Mouse (Mus musculus) forebrain, embryonic 10.5 days (tissue): ENCODE measurements around the gene Fbxl17. TPM values are rescaled to one million over a fixed set of nuclear protein-coding genes. Genes with fewer than 3 reads are reported as not detected.

Experiments used
- DNase-seq: peaks from one replicate; pipeline ENCODE4 v3.0.0-alpha.2; 2017; ENCODE audit warnings: low spot score; ENCODE audit errors: extremely low spot score
- H3K27ac ChIP-seq: fragments of 300-500 bp; sonication (generic); 2 replicates; pipeline ENCODE4 v1.5.1; 2016; ENCODE audit warnings: mild to moderate bottlenecking
- H3K27me3 ChIP-seq: fragments of 300-500 bp; sonication (generic); 2 replicates; pipeline ENCODE4 v1.6.1; 2016; ENCODE audit warnings: mild to moderate bottlenecking; ENCODE audit not compliant: poor library complexity, severe bottlenecking
- H3K36me3 ChIP-seq: fragments of 300-500 bp; sonication (generic); replicated peaks from 2 replicates; pipeline ENCODE4 v1.6.1; 2016; ENCODE audit warnings: mild to moderate bottlenecking, moderate library complexity
- H3K4me1 ChIP-seq: fragments of 300-500 bp; sonication (generic); 2 replicates; pipeline ENCODE4 v1.6.1; 2016
- H3K4me3 ChIP-seq: fragments of 300-500 bp; sonication (generic); 2 replicates; pipeline ENCODE4 v1.5.1; 2016; ENCODE audit warnings: mild to moderate bottlenecking, moderate library complexity
- H3K9me3 ChIP-seq: fragments of 300-500 bp; sonication (generic); 2 replicates; pipeline ENCODE4 v1.6.1; 2016; ENCODE audit warnings: mild to moderate bottlenecking, moderate library complexity
- WGBS: fragments of 180-500 bp; shearing (Covaris S2); methylation state at CpG from one replicate; pipeline ENCODE4 v1.1.7; 2016; 5-methylcytosine and 5-hydroxymethylcytosine counted together
- polyA plus RNA-seq: library from polyadenylated mRNA; unstranded; fragments of >200 nt; fragmentation: Nextera tagmentation; extraction: Ambion mirVana; gene quantifications from 2 replicates; pipeline ENCODE4 v1.2.1, GENCODE M21; 2016

The Fbxl17 gene
- polyA plus RNA-seq, 1 experiment from 2014 or later, result 2.7 TPM

DNA sequence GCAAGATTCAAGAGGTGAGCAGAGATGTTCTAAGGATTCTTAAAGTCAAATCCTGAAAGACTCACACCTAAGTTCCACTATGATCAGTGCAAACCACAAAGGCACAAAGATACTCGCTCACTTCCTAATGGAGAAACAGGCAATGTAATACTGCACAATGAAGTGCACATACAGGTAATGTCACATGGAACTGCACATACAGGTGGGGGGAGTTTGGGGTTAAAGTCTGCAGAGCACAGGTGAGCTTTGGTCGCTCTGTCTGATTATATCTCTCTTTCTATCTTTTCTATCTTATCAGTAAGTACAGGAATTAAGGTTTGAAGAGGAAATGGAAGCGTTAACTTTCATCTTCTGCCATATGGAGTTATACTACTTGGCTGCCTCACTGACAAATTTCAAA is 158.6 kb downstream of the Fbxl17 start:
- no peak overlapping the region for H3K4me3 ChIP-seq
- DNase-seq, result no peak
- no peaks in the 10 kb centered on the region; the same call in 1 of the 2 replicates for H3K36me3 ChIP-seq
- no peaks in the 10 kb centered on the region for H3K9me3 ChIP-seq
- 90% methylated on average over 3 of the region's 3 CpGs for WGBS
- H3K27ac ChIP-seq, result no peak overlapping the region
- H3K27me3 ChIP-seq, result no peaks in the 10 kb centered on the region
- H3K4me1 ChIP-seq, result no peaks in the 10 kb centered on the region

DNA sequence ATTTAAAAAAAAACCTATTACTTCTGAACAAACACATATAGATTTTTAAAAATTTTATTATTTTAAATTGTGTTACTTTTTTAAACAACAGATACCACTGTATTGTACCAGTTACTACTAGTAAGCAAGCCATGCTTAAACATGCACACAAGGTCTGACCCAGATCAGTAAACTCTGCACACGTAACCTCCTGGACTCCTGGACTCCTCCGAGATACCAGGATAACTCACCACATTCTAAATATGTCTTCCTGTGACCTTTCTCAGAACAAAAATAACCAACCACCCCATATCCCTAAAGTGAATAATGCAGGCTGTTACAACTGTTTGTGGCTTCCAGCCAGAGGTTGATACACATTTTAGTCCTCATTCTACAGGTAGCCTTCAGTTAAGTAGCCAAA is 170.9 kb downstream of the Fbxl17 start:
- no peaks in the 10 kb centered on the region for H3K36me3 ChIP-seq
- no peaks in the 10 kb centered on the region for H3K4me1 ChIP-seq
- no peaks in the 10 kb centered on the region for H3K27me3 ChIP-seq
- 85% methylated on average over 2 of the region's 2 CpGs for WGBS
- H3K27ac ChIP-seq, result no peak overlapping the region
- H3K4me3 ChIP-seq, result no peak overlapping the region
- no peaks in the 10 kb centered on the region for H3K9me3 ChIP-seq
- no peak for DNase-seq

DNA sequence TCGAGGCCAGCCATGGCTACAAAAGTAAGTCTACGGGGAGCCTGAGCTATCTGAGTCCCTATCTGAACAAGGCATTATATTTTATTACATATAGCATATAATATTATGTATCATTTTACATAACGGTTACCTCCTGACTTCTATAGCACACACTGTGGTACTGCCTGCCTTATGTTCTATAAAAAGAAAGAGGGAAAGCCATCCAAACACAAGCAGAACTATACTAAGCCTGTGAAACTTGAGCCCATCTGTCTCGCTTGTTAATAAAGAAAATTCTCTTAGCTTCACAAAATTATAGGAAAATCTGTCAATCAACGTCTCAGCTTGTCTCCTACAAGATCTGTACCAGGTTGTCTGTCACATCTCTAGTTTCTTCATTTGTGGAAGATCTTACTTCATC is 173.6 kb downstream of the Fbxl17 start:
- DNase-seq, result no peak
- no peak overlapping the region for H3K27ac ChIP-seq
- WGBS, result 92% methylated on average over 5 of the region's 5 CpGs
- H3K4me3 ChIP-seq, result no peak overlapping the region
- no peaks in the 10 kb centered on the region for H3K27me3 ChIP-seq
- no peaks in the 10 kb centered on the region for H3K9me3 ChIP-seq
- H3K4me1 ChIP-seq, result peaks cover 7% of the 10 kb centered on the region
- H3K36me3 ChIP-seq, result no peaks in the 10 kb centered on the region

DNA sequence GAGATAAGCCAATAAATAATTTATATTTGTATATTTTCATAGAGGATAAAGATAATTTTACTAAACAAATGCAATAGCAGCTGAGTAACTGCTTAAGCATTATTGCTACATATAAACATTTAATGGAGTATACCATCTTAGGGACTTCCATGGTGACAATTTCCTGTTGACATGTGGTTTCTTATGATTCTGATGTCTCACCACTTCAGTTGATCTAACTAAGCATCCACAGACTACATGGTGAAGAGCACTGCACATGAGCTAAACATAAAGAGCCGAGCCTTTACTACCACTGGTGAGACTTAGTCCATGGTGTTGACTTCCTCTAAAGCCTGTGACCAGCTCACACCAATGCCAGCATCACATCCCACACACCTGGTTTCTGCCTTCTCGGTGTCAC is 175.1 kb downstream of the Fbxl17 start:
- no peak for DNase-seq
- no peaks in the 10 kb centered on the region for H3K27me3 ChIP-seq
- 88% methylated on average over 2 of the region's 2 CpGs for WGBS
- H3K27ac ChIP-seq, result no peak overlapping the region
- H3K4me1 ChIP-seq, result peaks cover 17% of the 10 kb centered on the region
- no peaks in the 10 kb centered on the region for H3K36me3 ChIP-seq
- H3K9me3 ChIP-seq, result no peaks in the 10 kb centered on the region
- no peak overlapping the region for H3K4me3 ChIP-seq

DNA sequence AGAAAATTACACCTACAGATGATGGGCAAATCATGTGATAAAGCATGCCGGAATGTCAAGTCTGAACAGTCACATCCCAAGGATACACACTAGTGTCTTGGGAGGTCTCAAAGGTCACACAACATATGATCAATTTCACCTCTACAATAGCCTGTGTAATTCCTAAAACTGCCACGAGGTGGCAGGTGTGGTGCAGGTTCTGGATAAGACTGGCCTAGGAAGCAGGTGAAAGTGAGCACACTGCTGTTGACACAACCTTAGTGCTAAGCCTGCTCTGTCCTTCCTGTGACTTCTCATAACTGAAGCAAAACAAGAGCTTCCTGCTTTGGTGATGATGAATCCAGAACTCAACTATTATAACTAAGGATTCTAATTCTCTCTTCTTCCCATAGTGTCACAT is 175.8 kb downstream of the Fbxl17 start:
- no peak overlapping the region for H3K4me3 ChIP-seq
- H3K9me3 ChIP-seq, result no peaks in the 10 kb centered on the region
- H3K36me3 ChIP-seq, result no peaks in the 10 kb centered on the region
- peaks cover 17% of the 10 kb centered on the region for H3K4me1 ChIP-seq
- no peak overlapping the region for H3K27ac ChIP-seq
- no peaks in the 10 kb centered on the region for H3K27me3 ChIP-seq
- DNase-seq, result peak; percentile 56
- 42% methylated on average over 2 of the region's 2 CpGs for WGBS

DNA sequence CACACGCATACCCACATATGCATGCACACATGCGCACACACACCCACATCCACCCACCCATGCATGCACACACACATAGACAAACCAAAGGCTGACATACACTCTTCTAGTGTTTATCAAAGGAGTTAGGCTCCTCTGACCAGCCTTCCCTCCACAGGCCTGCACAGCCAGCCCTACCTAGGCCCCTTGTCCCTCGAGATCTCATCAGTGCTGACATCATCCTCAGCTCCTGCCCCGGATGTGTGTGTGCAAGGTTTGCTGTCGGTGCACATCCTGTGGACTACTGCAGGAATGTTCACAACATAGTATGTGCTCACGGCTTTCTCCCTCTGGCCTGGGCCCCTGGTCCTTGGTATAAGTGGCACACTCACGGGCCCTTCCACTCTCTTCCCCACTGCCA is 177.0 kb downstream of the Fbxl17 start:
- Histone ChIP-seq H3K4me3 (no peak overlapping the region), H3K27me3 (no peaks in the 10 kb centered on the region)

DNA sequence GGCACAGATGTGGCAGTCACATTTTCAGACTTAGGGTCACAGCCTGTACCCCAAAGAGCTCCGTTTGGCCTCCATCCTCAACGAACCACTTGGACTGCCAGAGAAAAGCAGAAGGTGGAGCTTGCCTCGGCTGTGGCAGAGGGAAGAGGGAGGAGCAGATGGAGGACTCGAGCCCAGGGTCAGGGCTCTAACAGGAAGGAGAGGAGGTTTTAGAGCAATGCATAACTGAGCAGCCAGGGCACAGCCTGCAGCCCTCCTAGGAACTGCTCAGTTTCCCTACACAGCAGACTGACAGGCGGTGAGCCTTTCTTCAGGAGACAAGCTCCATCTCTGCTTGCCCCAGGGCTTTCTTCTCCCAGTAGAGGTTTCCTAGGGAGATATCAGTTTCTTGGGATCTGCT is 178.5 kb downstream of the Fbxl17 start:
- H3K9me3 ChIP-seq, result no peaks in the 10 kb centered on the region
- DNase-seq, result no peak
- 32% methylated on average over 5 of the region's 5 CpGs for WGBS
- no peaks in the 10 kb centered on the region for H3K27me3 ChIP-seq
- H3K36me3 ChIP-seq, result no peaks in the 10 kb centered on the region
- H3K27ac ChIP-seq, result peak overlapping the region; percentile 31
- no peak overlapping the region for H3K4me3 ChIP-seq
- peaks cover 17% of the 10 kb centered on the region for H3K4me1 ChIP-seq

More for the DNA sequence above, 177.0 kb downstream of the Fbxl17 start:
- DNase-seq, result no peak
- Histone ChIP-seq H3K36me3 (no peaks in the 10 kb centered on the region), H3K9me3 (no peaks in the 10 kb centered on the region), H3K27ac (no peak overlapping the region), H3K4me1 (peaks cover 17% of the 10 kb centered on the region)
- 89% methylated on average over 7 of the region's 7 CpGs for WGBS

DNA sequence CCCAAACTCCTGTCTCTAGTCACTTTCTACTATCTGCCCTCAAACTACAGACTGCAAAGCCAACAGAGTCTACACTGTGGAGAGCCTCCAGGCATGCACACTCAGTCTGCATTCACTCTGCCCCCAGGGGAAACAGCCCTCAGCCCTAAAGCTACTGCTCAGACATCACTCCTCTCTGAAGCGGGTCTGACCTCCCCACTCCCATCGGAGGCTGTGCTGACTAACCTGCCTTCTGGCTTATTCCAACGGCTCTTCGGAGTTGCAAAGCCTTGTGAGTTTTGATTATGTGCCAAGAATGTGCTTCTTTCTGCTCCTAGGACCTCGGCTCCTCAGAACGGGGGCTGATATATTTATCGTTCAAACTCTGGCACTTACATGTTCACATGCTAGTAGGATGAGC is 182.3 kb downstream of the Fbxl17 start:
- H3K4me1 ChIP-seq, result peaks cover 21% of the 10 kb centered on the region
- WGBS, result 89% methylated on average over 7 of the region's 7 CpGs
- H3K27ac ChIP-seq, result no peak overlapping the region
- H3K36me3 ChIP-seq, result no peaks in the 10 kb centered on the region; the same call in 1 of the 2 replicates
- DNase-seq, result no peak
- H3K9me3 ChIP-seq, result peaks cover 9% of the 10 kb centered on the region
- H3K4me3 ChIP-seq, result no peak overlapping the region
- H3K27me3 ChIP-seq, result no peaks in the 10 kb centered on the region

DNA sequence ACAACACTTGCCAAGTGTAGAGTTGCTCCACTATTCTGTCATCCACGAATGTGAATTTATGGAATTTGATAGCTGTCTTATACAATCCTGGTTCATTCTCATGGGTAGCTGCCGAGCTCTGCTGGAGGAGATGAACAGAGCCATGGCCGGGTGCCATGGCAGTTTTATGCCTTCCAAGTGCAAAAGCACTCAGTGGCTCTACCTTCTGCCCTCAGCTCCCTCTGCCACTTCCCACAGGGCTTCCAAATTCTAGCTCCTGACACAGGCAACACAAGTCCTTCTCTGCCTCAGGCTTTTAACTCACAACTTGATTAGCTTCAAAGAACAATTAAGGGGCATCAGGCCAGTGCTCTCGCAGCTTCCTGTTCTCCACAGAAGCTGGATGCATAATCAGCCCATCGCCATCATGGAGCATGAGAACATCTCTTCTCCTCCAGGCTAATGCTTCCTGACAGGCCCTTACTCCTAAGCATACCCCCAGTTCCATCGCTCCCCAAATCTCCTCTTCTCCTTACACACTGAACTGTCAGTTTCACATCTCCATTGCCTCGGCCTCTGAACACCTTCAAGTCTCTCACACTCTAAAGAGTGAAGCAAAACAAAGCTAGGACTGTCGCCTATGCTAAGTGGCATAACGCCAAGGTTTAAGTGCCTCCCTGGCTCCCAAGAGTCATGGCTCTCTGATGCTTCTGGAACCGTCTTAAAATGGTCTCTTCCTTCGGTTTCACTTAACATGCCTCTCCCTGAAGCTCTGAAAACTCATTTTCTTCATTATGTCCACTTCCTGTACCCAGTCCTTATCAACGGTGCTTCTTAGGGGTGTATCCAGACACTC is 184.0 kb downstream of the Fbxl17 start:
- WGBS, result 89% methylated on average over 12 of the region's 12 CpGs
- Histone ChIP-seq H3K4me1 (peaks cover 11% of the 10 kb centered on the region; the same call in 1 of the 2 replicates), H3K9me3 (peaks cover 9% of the 10 kb centered on the region)

DNA sequence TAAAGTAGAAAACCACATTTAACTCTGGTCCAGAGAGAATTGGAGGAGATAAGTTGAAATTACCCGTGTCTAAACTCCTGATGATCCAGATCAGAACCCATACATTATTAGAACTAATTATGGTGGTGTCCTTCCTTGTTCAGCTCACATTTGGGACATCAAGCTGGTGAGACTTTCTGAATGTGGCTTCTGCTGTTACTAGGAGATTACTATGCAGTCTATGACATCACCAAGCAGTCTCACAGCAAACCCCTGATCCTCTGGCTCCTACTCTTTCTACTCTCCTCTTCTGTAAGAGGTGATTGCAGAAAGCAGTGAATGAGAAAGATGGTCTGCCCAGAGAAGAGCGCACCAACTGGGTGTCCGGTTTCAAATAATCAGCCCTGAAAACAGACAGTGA is 187.0 kb downstream of the Fbxl17 start:
- Histone ChIP-seq H3K27ac (no peak overlapping the region), H3K4me3 (no peak overlapping the region), H3K27me3 (no peaks in the 10 kb centered on the region), H3K9me3 (peaks cover 9% of the 10 kb centered on the region), H3K36me3 (no peaks in the 10 kb centered on the region; the same call in 1 of the 2 replicates), H3K4me1 (0 out of 2 replicates have a peak, but pooled peaks cover 4% of the 10 kb centered on the region)
- no peak for DNase-seq
- WGBS, result 95% methylated on average over 3 of the region's 3 CpGs

More for the DNA sequence above, 184.0 kb downstream of the Fbxl17 start:
- Histone ChIP-seq H3K27me3 (no peaks in the 10 kb centered on the region), H3K4me3 (no peak overlapping the region), H3K36me3 (no peaks in the 10 kb centered on the region; the same call in 1 of the 2 replicates), H3K27ac (no peak overlapping the region)
- no peak for DNase-seq

DNA sequence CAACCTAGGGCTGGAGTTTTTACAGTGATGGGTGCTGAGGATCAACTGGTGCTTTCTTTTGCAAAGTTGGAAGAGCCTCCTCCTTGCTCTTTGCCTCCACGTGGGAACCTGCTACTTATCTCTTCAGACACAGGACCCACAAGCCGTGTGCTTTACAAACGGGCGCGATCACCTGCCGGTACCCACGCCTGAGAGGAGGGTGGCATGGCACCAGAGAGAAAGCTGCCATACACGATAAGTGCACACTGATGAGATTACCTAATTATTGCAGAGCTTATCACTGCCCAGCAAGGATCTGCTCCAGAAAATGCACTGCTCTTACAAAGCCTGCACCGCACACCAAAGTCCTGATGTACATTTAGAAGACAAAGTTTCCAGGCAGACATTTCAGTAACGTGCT is 187.5 kb downstream of the Fbxl17 start:
- H3K9me3 ChIP-seq, result peaks cover 9% of the 10 kb centered on the region
- H3K4me3 ChIP-seq, result no peak overlapping the region
- H3K27ac ChIP-seq, result no peak overlapping the region
- no peaks in the 10 kb centered on the region; the same call in 1 of the 2 replicates for H3K36me3 ChIP-seq
- WGBS, result 90% methylated on average over 10 of the region's 10 CpGs
- no peaks in the 10 kb centered on the region for H3K27me3 ChIP-seq
- H3K4me1 ChIP-seq, result 0 out of 2 replicates have a peak, but pooled peaks cover 4% of the 10 kb centered on the region
- no peak for DNase-seq

DNA sequence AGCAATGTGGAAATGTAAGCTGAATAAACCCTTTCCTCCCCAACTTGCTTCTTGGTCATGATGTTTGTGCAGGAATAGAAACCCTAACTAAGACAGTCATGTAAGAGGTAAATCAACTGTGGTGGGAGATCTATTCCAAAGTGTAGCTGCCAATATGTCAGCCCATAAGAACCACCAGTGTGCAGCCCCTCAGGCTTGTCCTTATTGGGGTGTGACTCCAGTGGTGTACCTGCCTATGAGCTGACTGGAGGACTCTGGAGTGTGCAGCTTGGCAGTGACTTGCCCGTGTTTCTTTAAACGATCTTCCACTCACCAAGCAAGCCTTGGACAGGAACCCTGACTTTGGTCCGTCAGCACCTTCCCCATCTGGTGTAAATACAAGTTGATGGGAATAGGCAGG is 188.2 kb downstream of the Fbxl17 start:
- H3K4me3 ChIP-seq, result no peak overlapping the region
- no peak overlapping the region for H3K27ac ChIP-seq
- H3K9me3 ChIP-seq, result peaks cover 9% of the 10 kb centered on the region
- 91% methylated on average over 3 of the region's 3 CpGs for WGBS
- H3K4me1 ChIP-seq, result 0 out of 2 replicates have a peak, but pooled peaks cover 4% of the 10 kb centered on the region
- no peaks in the 10 kb centered on the region; the same call in 1 of the 2 replicates for H3K36me3 ChIP-seq
- H3K27me3 ChIP-seq, result no peaks in the 10 kb centered on the region
- no peak for DNase-seq

DNA sequence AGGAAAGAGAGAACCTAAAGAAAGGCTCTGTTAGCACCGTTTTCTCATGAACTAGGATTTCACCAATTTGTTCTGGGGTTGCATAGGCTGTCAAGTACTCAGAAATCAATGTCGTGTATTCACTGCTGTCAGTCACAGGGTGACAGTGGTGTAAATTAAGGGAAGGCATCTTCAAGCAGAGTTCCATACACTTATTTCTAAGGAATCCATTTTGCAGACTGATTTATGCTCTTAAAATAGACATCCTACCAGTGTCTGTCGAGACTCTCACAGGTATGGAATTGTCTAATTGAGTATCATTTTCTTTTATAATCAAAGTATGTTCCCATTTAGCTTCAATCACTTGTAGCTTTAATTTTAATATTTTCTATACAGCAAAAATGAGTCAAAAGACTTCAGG is 189.8 kb downstream of the Fbxl17 start:
- Histone ChIP-seq H3K9me3 (peaks cover 9% of the 10 kb centered on the region), H3K36me3 (no peaks in the 10 kb centered on the region; the same call in 1 of the 2 replicates), H3K4me1 (no peaks in the 10 kb centered on the region), H3K27me3 (no peaks in the 10 kb centered on the region), H3K27ac (no peak overlapping the region), H3K4me3 (no peak overlapping the region)
- WGBS, result 84% methylated on average over 3 of the region's 3 CpGs
- no peak for DNase-seq
